Mouse (Mus musculus): ENCODE results near the gene Gdf15.
A peak's percentile ranks its signal among the peaks of the same experiment; 100 is the strongest.

Gene Gdf15

GRCm38 (mm10) chr8:70629574-70630531 is 2.4 kb downstream of the Gdf15 start:
- peak; percentile 91 for DNase-seq (ENCODE audit: low spot score)

- no peak for DNase-seq (ENCODE audit: low spot score)
Measured at GRCm38 (mm10) chr8:70628986-70629490, 3.2 kb downstream of the Gdf15 start.

- DNase-seq (ENCODE audit: low spot score): no peak
Measured at GRCm38 (mm10) chr8:70627041-70627440, 5.2 kb downstream of the Gdf15 start.

GRCm38 (mm10) chr8:70625104-70625503 is 7.2 kb downstream of the Gdf15 start:
- peak; percentile 75 for DNase-seq (ENCODE audit: low spot score)

- DNase-seq (ENCODE audit: low spot score): no peak
Measured at GRCm38 (mm10) chr8:70622220-70622619, 10.0 kb downstream of the Gdf15 start.

- peak; percentile 48 for DNase-seq (ENCODE audit: low spot score)
Measured at GRCm38 (mm10) chr8:70618888-70619334, 13.3 kb downstream of the Gdf15 start.

- DNase-seq (ENCODE audit: low spot score): no peak
Measured at GRCm38 (mm10) chr8:70617985-70618384, 14.3 kb downstream of the Gdf15 start.

- no peak for DNase-seq (ENCODE audit: low spot score)
Measured at GRCm38 (mm10) chr8:70616645-70617044, 15.6 kb downstream of the Gdf15 start.

GRCm38 (mm10) chr8:70615894-70616293 is 16.4 kb downstream of the Gdf15 start, which contains the start of gene Lrrc25:
Lrrc25 (plus strand) TSS chr8:70616155.
- DNase-seq (ENCODE audit: low spot score): no peak

GRCm38 (mm10) chr8:70615281-70615680 is 17.0 kb downstream of the Gdf15 start:
- DNase-seq (ENCODE audit: low spot score): no peak

GRCm38 (mm10) chr8:70614469-70614868 is 17.8 kb downstream of the Gdf15 start:
- DNase-seq (ENCODE audit: low spot score): no peak

GRCm38 (mm10) chr8:70613763-70614162 is 18.5 kb downstream of the Gdf15 start:
- DNase-seq (ENCODE audit: low spot score): no peak

GRCm38 (mm10) chr8:70611849-70612248 is 20.4 kb downstream of the Gdf15 start:
- DNase-seq (ENCODE audit: low spot score): peak; percentile 94

GRCm38 (mm10) chr8:70610796-70611771 is 21.2 kb downstream of the Gdf15 start:
- DNase-seq (ENCODE audit: low spot score): peak; percentile 74

GRCm38 (mm10) chr8:70609849-70610795 is 22.1 kb downstream of the Gdf15 start:
- peak; percentile 90 for DNase-seq (ENCODE audit: low spot score)

- peak; percentile 79 for DNase-seq (ENCODE audit: low spot score)
Measured at GRCm38 (mm10) chr8:70609368-70609848, 22.8 kb downstream of the Gdf15 start.

GRCm38 (mm10) chr8:70608749-70609367 is 23.4 kb downstream of the Gdf15 start, which contains the start of gene Ssbp4:
Ssbp4 (minus strand) TSS chr8:70608872.
- peak; percentile 35 for DNase-seq (ENCODE audit: low spot score)

- DNase-seq (ENCODE audit: low spot score): peak; percentile 51
Measured at GRCm38 (mm10) chr8:70607898-70608748, 24.1 kb downstream of the Gdf15 start.

GRCm38 (mm10) chr8:70607603-70607897 is 24.7 kb downstream of the Gdf15 start:
- DNase-seq (ENCODE audit: low spot score): no peak
